Mouse (Mus musculus): ENCODE measurements around the gene Traf1.

Traf1 gene

DNA sequence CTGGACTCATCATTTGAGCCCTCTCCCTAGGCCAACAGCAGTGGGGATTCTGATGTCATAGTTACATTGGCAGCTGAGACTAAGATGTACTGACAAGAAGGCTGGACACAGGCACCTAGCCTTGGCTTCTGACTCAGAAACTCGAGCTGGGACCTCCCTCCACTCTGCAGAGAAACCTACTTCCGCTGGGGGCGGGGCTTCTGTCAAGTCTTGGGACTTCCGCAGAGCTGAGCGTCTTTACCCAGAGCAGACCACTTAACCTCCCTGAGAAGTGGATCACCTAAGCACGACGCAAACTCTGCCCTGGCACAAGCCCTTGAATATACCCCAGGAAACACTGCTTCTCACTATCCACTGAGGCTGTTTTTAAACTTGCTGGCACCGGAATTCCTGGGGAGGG is 16.8 kb downstream of the Traf1 start:
- DNase-seq (ENCODE audit: low read depth in 1 of 2, low spot score in 2 of 2): peak; percentile 60 to 74

DNA sequence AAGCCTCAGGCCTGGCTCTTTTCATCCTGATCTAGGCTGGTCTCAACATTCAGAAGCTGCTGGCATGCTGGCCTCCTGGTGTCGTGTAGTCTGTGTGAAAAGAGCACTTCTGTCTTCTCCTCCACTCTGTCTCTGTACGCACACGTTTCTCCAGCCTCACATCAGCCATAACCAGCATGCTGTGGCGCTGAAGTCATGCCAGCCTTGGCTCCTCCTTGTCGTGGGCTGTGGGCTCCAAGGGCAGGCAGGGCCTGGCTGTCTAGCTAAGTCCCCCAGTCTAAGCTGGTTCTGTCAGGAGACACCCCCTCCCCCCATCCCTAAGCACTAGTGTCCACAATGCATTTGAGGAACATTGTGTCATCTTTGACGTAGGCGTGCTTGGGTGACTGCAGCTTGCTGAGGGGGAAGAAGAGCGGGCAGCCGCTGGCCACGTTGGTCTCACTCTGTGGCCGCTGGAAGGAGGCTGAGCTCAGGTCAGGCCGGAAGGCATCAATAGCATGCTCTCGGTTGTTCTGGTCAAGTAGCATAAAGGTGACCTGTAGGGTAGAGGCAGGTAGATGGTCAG is 17.9 kb downstream of the Traf1 start:
- no peak for DNase-seq (ENCODE audit: low read depth in 1 of 2, low spot score in 2 of 2)

DNA sequence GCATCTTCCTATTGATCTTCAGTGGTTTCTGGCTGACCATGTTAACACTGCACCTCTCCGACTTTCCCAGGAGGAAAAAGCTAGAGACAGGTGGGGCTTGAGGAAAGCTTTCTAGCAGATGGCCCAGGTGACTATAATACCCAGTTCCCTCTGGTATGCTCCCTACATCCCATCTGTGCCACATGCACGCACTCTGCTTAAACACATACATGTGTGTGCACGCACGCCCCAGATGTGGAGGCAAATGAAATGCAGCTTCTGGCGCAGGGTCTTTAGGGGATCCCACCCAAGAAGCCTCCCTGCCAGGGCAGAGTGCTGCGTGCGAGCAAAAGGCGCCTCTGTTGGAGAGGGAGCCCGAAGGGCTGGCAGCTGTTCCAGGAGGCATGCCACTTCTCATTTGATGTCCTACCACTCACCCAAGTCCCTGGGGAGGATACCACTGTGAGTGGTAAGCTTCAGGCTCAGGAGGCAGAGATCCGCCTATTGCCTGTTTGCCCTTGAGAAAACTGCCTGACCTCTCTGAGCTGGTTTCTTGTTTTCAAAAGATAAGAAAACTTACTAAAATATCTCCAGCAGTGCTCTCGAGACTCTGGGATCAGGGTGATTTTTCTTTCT is 20.4 kb downstream of the Traf1 start:
- no peak for DNase-seq (ENCODE audit: low read depth in 1 of 2, low spot score in 2 of 2)

DNA sequence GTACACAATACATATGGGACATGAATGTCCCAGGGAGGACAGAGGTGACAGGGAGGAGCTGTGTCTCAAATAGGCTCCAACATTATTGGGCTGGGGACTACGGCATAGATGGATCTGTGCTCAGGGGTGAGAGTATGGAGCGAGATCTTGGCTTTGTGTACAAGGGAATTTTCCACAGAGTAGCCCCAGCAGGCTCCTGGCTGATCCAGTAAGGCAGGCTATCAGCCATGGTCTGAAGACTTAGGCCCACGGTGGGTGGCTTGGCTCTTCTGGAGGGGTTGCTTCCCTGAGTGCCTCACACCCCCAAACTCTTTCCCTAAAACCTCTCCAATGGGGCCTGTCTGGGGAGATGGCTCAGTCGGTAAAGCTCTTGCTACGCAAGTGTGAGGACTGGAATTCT is 21.3 kb downstream of the Traf1 start:
- no peak for DNase-seq (ENCODE audit: low read depth in 1 of 2, low spot score in 2 of 2)

DNA sequence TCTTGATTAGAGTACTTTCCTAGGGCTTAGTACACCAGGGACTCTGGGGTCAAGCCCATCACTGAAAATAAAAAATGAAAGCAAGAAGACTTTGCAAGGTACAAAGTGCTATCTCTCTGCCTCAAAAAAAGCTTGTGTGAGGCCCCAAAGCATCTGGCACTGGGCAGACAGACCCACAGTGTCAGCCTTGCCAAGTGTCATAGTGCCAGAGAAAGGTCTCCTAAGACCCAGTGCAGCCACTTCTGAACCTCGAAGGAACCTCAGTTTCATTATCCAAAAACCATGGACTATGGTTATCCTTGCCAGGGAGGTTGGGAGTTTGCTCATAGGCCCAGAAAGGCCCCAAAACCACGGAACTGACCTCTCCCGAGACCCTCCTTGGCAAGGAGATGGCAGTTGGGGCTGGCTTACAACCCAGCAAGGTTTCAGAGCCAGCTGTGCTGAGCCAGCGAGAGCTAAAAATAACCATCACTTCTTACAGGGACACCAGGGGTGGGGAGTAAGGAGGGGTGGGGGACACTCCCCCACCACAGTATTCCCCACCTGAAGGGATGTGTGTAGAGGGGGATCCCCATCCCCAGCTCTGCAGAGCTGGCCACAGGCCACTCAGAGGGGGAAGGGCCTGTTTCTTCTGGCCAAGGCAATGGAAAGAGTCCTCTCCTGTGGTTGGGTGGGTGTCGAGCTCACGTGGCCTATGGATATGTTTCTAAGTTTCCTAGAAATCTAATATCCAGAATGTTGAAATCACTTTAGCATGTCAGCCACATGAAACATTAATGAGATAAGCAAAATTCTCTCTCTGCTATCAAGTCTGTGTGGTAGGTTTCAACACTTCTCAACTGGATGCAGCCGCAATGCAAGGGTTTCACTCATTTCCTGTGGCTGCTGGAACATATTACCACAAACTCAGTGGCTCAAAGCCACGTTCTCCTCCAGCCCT is 23.0 kb downstream of the Traf1 start:
- DNase-seq (ENCODE audit: low read depth in 1 of 2, low spot score in 2 of 2): no peak

DNA sequence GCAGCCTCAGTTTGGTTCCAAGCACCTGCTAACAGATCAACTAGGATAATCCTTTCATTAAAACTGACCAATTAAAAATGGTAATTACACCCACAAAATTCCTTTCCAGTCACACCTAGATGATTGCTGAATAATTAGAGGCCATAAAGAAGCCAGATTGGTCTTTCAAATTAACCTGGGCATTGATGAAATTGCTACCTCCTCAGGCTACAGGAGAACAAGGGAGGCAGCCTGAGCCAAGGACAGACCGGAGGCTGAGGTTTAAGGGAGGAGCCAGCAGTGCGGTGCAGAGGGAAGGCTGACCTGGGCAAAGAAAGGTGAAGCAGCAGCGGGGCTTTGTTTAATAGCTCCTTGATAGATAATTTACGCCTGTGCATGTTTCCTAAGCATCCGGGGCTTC is 24.1 kb downstream of the Traf1 start:
- no peak for DNase-seq (ENCODE audit: low read depth in 1 of 2, low spot score in 2 of 2)

DNA sequence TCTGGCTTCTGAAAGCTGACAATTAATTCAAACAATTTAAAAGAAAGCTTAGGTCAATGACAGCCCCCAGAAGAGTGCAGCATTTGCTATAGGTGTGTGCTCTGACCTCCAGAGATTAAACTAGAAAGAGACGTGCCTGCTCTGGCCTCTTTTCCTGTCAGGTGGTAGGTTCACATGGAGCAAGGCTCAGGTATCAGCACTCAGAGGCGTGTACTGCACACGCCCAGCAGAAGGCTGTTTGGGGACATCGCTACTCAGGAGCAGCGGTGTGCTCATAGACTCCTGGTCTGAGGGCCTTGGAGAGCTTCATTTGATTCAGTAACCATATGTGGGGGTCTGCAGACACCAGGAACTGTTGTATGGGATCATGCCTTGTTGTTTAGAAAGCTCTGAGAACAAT is 34.3 kb downstream of the Traf1 start:
- no peak for DNase-seq (ENCODE audit: low read depth in 1 of 2, low spot score in 2 of 2)

DNA sequence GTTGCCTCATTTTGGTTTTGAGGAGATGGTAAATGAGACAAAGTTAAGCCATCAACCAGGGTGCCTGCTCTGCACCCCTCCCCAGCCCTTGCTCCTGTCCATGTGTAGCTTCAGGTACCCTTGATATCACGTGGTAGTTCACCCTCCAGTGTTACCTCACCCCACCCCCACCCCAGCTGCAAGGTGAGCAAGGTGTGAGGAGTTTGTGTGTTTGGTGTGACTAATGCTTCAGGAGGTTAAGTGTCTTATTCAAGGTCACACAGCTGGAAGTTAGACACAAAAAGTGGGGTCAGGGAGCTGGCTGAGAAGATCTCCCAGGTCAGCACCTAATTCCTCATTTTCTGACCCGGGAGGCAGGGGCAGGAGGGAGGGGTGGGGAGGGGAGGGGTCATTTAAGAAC is 38.8 kb downstream of the Traf1 start:
- no peak for DNase-seq (ENCODE audit: low read depth in 1 of 2, low spot score in 2 of 2)

DNA sequence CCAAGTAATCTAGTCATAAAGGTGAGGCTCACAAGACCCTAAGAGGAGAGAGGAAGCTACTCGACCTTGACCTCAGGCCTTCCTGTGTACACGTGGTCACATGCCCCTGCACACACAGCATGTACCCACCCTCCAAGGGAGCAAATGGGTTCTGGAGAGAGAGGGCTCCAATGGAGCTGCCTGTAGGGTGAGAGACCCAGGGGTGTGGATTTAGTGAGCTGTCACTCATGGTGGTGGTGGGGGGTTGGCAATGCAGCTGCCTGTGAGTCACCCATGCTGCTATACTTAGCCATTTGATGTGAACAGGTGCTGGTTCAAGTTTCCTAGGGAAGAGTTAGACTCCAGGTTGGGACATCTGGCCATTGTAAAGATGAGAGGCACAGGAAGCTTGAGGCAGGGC is 41.4 kb downstream of the Traf1 start:
- DNase-seq (ENCODE audit: low read depth in 1 of 2, low spot score in 2 of 2): no peak

DNA sequence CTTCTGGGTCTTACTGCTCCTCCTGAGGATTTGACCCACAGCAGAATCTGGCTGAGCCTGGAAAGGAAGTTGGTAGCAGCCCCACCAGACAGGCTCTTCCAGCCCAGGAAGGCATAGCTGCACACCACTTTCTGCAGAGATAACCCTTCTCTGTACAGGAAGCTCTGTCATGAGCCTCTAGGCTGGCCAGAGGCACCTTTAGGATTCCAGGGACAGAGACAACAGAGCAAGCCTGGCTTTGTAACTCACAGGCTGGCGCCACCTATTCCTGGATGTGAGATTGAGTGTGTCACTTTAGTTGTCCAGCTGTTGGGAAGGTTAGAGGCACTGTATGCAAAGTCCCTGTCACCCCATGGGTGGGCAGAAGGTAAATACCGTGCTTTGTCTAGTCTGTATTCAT is 46.5 kb downstream of the Traf1 start:
- DNase-seq (ENCODE audit: low read depth in 1 of 2, low spot score in 2 of 2): no peak

DNA sequence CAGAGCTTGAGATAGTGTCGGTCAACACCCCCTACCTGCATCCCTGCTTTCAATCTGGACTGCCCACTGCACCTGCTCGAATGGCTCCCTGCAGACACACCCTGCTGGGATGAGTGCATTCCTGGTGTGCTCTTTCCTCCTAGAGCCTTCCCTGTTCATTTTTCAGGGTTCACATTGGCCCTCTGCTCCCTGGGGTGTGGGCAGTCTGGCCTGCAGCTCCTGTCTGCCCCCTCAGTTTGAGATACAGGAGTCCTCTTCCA is 46.8 kb downstream of the Traf1 start:
- DNase-seq (ENCODE audit: low read depth in 1 of 2, low spot score in 2 of 2): no peak

DNA sequence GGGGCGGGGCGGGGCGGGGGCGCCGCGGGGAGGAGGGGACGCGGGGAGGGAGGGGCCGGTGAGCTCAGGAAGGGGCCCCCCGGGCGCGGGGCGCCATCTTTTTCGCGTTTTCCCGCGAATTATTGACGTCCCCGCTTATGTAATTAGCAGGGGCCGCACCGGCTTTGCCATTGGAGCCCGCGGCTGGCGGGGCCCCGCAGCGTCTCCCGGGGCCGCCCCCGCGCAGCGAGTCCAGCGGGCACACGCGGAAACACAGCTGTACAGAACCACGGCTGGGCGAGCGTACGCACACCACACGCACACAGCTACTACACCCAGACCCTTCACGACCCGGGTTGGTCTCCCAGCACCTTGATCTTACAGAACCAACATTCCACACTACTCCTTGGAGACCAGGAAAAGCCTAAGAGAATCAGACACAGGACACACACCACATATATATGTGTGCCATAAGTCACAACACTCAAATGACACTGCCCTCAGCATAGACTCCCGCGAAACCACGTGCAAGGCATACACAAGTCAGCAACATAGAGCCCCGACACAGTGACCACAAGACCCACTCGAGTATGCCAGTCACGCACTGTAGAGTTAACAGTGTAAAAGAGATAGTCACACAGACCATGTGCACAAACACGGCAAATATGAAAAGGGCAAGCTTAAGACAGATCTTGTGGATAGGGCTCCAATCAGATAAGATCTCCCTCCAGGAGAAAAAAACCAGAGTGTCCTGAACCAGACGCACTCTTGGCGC is 47.3 kb downstream of the Traf1 start:
- DNase-seq (ENCODE audit: low read depth in 1 of 2, low spot score in 2 of 2): no peak

DNA sequence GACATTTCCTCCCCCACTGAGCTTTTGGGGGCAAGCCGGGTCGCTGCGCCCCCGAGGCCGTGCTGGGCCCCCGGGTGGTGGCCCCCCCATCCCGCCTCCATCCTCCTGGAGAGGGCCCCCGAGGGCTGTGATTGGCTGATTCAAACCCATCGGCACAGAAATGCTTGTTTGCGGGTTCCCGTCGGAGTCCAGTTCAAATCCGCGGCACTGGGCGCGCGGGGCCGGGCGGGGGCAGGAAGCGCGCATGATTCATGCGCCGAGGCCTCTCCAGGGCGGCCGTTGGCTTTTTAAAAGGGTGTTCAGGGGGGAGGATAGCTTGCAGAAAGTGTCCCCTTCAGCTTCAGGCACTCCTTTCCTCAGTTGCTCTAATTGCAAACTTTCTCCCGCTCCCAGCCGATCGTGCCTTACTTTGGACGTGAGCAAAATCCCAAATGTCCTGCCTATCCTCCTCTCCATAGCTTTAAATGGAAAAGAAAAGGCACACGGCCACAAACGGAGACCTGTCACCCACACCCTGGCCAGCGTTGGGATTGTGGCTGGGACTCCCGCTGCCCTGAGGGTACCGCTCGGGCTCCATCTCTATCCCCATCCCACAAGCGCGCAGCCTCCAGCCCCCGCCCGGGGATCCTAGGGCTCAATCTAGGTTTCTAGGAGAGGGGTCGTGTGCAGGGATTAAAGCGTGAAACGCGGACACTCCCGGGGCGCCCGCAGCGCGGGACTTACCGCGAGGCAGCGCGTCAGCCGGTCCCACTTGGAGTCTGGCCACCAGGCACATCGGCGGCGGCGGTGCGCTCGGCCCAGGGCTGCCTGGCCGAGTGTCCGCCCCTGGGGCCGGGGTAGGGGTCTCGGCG is 48.1 kb downstream of the Traf1 start, which contains the start of gene Phf19:
TSS of gene Phf19 (minus strand) at position 809 of the 851 bp plus-strand sequence.
- peak; percentile 20 to 51 for DNase-seq (ENCODE audit: low read depth in 1 of 2, low spot score in 2 of 2)

DNA sequence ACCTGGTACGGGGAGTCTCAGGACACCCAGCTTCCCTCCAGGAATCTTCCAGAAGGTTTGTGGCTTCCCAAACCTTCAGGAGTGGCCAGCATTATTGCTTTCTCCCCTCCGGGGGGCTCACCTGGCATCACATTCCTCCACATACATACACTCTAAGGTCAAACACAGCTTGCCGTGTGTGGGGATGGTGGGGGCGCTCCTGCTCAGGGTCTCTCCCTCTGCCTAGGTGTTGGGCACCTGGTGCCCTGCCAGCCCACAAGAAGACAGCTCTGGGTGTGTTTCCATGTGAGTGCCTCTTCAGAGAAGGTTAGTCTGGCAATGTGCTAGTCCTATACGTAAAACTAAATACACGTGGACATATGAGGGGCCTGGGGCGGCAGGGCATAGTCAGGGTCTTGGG is 49.0 kb downstream of the Traf1 start:
- no peak for DNase-seq (ENCODE audit: low read depth in 1 of 2, low spot score in 2 of 2)

DNA sequence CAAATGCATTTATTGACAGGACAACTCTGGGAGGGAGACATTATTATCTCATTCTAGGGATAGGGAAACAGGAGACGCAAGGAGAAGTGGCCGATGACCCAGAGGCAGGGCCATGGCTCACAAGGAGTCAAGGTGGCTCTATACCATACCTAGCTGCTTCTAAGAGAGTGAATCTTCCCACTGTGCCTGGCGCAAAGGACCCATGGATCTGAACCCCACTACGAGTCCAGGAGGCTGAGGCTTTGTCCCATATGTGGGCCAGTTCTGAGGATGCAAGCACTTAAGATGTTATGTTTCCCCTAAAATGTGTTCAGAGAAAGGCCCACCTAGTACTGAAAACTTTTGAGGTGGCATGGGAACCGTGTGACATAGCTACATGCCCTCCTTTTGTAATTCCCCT is 49.7 kb downstream of the Traf1 start:
- DNase-seq (ENCODE audit: low read depth in 1 of 2, low spot score in 2 of 2): no peak

DNA sequence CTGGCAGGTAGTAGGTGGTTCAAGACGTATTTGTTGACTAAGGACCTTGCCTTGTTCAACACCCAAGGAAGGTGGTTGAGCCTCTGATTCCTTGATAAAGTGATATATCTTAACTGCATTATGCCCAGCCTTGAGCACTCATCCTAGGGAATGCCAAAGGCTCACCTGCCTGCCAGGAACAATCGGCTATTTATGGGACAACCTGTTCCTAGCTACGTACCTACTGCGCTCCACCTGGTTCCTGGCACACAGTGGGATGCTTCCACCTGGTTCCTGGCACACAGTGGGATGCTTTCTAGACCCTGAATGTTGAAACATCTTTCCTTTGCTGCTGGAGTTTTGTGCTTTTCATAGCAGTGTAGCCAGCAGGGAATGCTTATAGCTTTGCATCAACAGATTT is 51.9 kb downstream of the Traf1 start:
- DNase-seq (ENCODE audit: low read depth in 1 of 2, low spot score in 2 of 2): no peak

DNA sequence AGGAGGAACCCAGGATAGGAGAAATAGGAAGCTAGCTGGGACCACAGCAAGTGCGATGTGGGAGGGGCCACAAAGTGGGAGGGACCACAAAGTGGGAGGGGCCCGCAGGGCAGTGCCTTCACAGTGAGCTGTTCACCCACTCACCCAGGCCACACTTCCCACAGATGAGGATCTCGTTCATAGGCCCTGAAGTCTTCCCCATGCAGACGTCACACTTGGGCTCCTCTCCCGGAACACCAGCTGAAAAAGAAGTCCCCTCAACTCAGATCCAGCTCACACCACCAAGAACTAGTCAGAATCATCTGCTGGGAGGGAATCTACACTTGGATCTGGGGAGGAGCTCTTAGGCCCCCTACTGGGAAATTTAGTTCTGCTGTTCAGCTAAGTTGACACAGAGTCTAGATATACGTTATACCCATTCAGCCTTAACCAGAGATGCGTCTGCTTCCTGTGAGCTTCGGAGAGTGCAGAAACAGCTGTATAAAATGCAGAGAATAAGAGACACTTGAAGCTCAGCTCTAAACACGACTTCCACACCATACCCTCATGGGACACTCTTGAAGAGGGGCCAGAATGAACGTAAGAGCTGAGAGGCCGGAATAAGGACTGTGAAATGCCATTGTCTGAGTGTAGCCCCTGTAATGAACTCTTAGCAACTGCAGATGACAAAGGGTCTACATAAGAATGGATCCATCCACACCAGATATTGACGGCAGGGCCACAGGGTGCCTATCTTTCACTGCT is 54.5 kb downstream of the Traf1 start:
- peak; percentile 48 to 80 for DNase-seq (ENCODE audit: low read depth in 1 of 2, low spot score in 2 of 2)

DNA sequence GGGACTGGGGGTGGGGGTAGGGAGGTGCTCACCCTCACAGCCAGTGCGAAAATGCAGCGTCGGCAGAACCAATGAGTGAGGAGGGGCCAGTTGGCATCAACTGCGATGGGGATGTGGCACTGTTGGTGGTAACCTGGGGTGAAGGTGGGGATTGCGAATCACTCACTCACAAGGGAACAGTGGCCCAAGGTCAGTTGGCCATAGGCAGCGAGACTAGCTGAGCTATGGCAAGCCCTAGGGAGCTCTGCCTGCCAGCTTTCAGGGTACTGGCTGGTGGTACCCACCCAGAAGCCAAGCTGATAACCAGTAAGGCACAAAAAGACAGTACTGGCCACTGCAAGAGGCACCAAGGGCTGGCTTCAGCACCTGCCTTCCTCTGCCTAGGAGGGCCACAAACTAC is 55.1 kb downstream of the Traf1 start:
- no peak for DNase-seq (ENCODE audit: low read depth in 1 of 2, low spot score in 2 of 2)

DNA sequence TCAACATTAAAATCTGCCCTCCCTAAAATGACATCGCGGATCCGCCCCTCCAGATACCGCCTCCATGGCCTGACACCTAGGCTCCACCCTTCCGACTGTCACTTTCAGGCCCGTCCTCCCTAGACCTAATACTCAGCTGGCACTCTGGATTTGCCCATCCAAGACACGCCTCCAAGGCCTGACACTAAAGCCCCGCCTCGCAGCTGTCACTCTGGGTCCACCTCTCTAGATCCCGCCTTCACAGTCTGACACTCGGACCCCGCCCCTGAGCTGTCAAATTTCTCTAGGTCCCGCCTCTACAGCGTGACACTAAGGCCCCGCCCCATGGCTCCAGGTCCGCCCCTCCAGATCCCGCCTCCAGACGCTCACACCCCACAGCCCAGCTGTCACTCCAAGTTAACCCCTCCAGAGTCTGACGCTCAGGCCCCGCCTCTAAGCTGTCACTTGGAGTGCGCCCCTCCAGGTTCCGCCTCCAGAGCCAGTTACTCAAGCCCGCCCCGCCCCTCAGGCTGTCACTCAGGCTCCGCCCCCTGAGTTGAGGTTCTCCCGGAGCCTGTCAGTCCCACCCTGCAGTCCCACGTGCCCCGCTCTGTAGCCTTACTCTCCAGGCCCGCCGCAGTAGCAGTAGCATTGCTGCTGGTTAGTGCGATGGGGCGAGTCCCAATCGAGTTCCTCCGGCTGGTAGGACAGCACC is 56.6 kb downstream of the Traf1 start:
- DNase-seq (ENCODE audit: low read depth in 1 of 2, low spot score in 2 of 2): peak; percentile 99
